Mouse (Mus musculus) left cerebral cortex, adult 2 months (tissue): ENCODE data around the gene Prkce. TPM values are rescaled to one million over a fixed set of nuclear protein-coding genes. Genes with fewer than 3 reads are reported as not detected.

Source experiments
- DNase-seq, 2 experiments: peaks; one replicate each; pipeline ENCODE4 v3.0.0; 2021 to 2022; ENCODE audit warnings: low spot score in 2 of 2, mixed read lengths in 1 of 2; ENCODE audit errors: extremely low spot score in 1 of 2
- H3K27ac ChIP-seq: fragments of 200-600 bp; 2 replicates; pipeline ENCODE4 v1.8.1; 2022
- H3K4me3 ChIP-seq: fragments of 200-600 bp; 2 replicates; pipeline ENCODE4 v1.8.1; 2022
- CTCF ChIP-seq: fragments of 200-600 bp; IDR thresholded peaks from 2 replicates; pipeline ENCODE4 v1.8.1; 2022; ENCODE audit warnings: antibody characterized with exemption, mild to moderate bottlenecking, moderate library complexity
- intact Hi-C: fragments of 180-260 bp; cut with DNase I; formaldehyde crosslinking; loops from one replicate; pipeline ENCODE4 v1.15.1; 2025
- total RNA-seq, 2 experiments: library from RNA; stranded (reverse); gene quantifications; 2 replicates each; pipeline ENCODE4 v1.2.3; 2021

Gene Prkce
- total RNA-seq, 2 experiments from 2014 or later = 277 to 284 TPM

GRCm38 (mm10) chr17:86273566-86274349, 106.2 kb downstream of the Prkce start:
- intact Hi-C loops = no loop called here
- Histone ChIP-seq H3K27ac (no peak overlapping the region), H3K4me3 (no peak overlapping the region)
- no peak for TF ChIP-seq CTCF
- no peak for DNase-seq

- intact Hi-C loops = no loop called here
- DNase-seq = no peak
- no peak overlapping the region for H3K4me3 ChIP-seq
- no peak for TF ChIP-seq CTCF
- H3K27ac ChIP-seq = no peak overlapping the region
Measured at GRCm38 (mm10) chr17:86274350-86274744, 106.8 kb downstream of the Prkce start.

GRCm38 (mm10) chr17:86276381-86276780, 108.8 kb downstream of the Prkce start:
- Histone ChIP-seq H3K4me3 (no peak overlapping the region), H3K27ac (no peak overlapping the region)
- TF ChIP-seq CTCF = no peak
- no peak for DNase-seq
- intact Hi-C loops = no loop called here

GRCm38 (mm10) chr17:86277032-86277798, 109.6 kb downstream of the Prkce start:
- TF ChIP-seq CTCF = no peak
- intact Hi-C loops = no loop called here
- DNase-seq = no peak
- H3K27ac ChIP-seq = no peak overlapping the region
- no peak overlapping the region for H3K4me3 ChIP-seq

GRCm38 (mm10) chr17:86277999-86278526, 110.5 kb downstream of the Prkce start:
- TF ChIP-seq CTCF = no peak
- no peak overlapping the region for H3K4me3 ChIP-seq
- intact Hi-C loops = no loop called here
- H3K27ac ChIP-seq = no peak overlapping the region
- DNase-seq = no peak

GRCm38 (mm10) chr17:86279751-86280150, 112.2 kb downstream of the Prkce start:
- intact Hi-C loops = no loop called here
- TF ChIP-seq CTCF = no peak
- no peak for DNase-seq
- Histone ChIP-seq H3K4me3 (no peak overlapping the region), H3K27ac (no peak overlapping the region)

GRCm38 (mm10) chr17:86283741-86284140, 116.2 kb downstream of the Prkce start:
- DNase-seq = no peak
- TF ChIP-seq CTCF = no peak
- intact Hi-C loops = no loop called here
- H3K27ac ChIP-seq = no peak overlapping the region
- H3K4me3 ChIP-seq = no peak overlapping the region

GRCm38 (mm10) chr17:86285058-86285457, 117.5 kb downstream of the Prkce start:
- intact Hi-C loops = no loop called here
- DNase-seq = no peak
- no peak for TF ChIP-seq CTCF

GRCm38 (mm10) chr17:86286747-86287271, 119.2 kb downstream of the Prkce start:
- no peak for TF ChIP-seq CTCF
- no peak for DNase-seq
- intact Hi-C loops = no loop called here
- no peak overlapping the region for H3K4me3 ChIP-seq
- no peak overlapping the region for H3K27ac ChIP-seq

More at GRCm38 (mm10) chr17:86285058-86285457, 117.5 kb downstream of the Prkce start:
- H3K4me3 ChIP-seq = no peak overlapping the region
- H3K27ac ChIP-seq = no peak overlapping the region

GRCm38 (mm10) chr17:86292711-86293110, 125.1 kb downstream of the Prkce start:
- intact Hi-C loops = no loop called here
- DNase-seq = no peak
- H3K4me3 ChIP-seq = no peak overlapping the region
- H3K27ac ChIP-seq = no peak overlapping the region
- TF ChIP-seq CTCF = no peak

- Histone ChIP-seq H3K27ac (no peak overlapping the region), H3K4me3 (no peak overlapping the region)
- TF ChIP-seq CTCF = peak; percentile 61
- DNase-seq = no peak
- intact Hi-C loops = no loop called here
Measured at GRCm38 (mm10) chr17:86293247-86293744, 125.7 kb downstream of the Prkce start.

- no peak for DNase-seq
- Histone ChIP-seq H3K27ac (no peak overlapping the region), H3K4me3 (no peak overlapping the region)
- TF ChIP-seq CTCF = no peak
- intact Hi-C loops = no loop called here
Measured at GRCm38 (mm10) chr17:86299576-86299975, 132.0 kb downstream of the Prkce start.
